Mouse (Mus musculus) liver, embryonic 16.5 days (tissue): ENCODE measurements around the gene Olfr446. TPM values are rescaled to one million over a fixed set of nuclear protein-coding genes. Genes with fewer than 3 reads are reported as not detected.

Source experiments
- ATAC-seq: fragments of 200-750 bp; cut with Nextera tagmentation; 2 replicates; pipeline ENCODE4 v1.8.0; 2017; ENCODE audit warnings: low read depth, mild to moderate bottlenecking, moderate number of reproducible peaks, moderate library complexity
- H3K27ac ChIP-seq: fragments of 300-500 bp; sonication (generic); 2 replicates; pipeline ENCODE4 v1.5.1; 2014; ENCODE audit warnings: mild to moderate bottlenecking, low read length
- H3K27me3 ChIP-seq: fragments of 300-500 bp; sonication (generic); 2 replicates; pipeline ENCODE4 v1.6.1; 2014; ENCODE audit warnings: low read depth, low read length, mixed read lengths; ENCODE audit not compliant: control insufficient read depth, insufficient read depth
- H3K36me3 ChIP-seq: fragments of 300-500 bp; sonication (generic); 2 replicates; pipeline ENCODE4 v1.6.1; 2014; ENCODE audit warnings: mild to moderate bottlenecking; ENCODE audit not compliant: control insufficient read depth, insufficient read depth
- H3K4me1 ChIP-seq: fragments of 300-500 bp; sonication (generic); 2 replicates; pipeline ENCODE4 v1.6.1; 2014; ENCODE audit warnings: low read depth, low read length, mixed read lengths; ENCODE audit not compliant: control insufficient read depth
- H3K4me2 ChIP-seq: fragments of 300-500 bp; sonication (generic); 2 replicates; pipeline ENCODE4 v1.6.1; 2014; ENCODE audit warnings: low read depth, low read length, mixed read lengths
- H3K4me3 ChIP-seq: fragments of 300-500 bp; sonication (generic); 2 replicates; pipeline ENCODE4 v1.5.1; 2014; ENCODE audit warnings: low read depth, mild to moderate bottlenecking, low read length
- H3K9ac ChIP-seq: fragments of 300-500 bp; sonication (generic); 2 replicates; pipeline ENCODE4 v1.6.1; 2014; ENCODE audit warnings: low read depth, low read length
- H3K9me3 ChIP-seq: fragments of 300-500 bp; sonication (generic); replicated peaks from 2 replicates; pipeline ENCODE4 v1.6.1; 2016; ENCODE audit warnings: low read length; ENCODE audit not compliant: control insufficient read depth
- WGBS: fragments of 180-500 bp; shearing (Covaris S2); extraction: QIAGEN DNeasy Blood & Tissue Kit; methylation state at CpG from one replicate; pipeline ENCODE4 v1.1.7; 2014; ENCODE audit not compliant: insufficient replicate concordance; 5-methylcytosine and 5-hydroxymethylcytosine counted together
- polyA plus RNA-seq: library from polyadenylated mRNA; unstranded; fragments of >200 nt; fragmentation: Nextera tagmentation; extraction: Ambion mirVana; gene quantifications from 2 replicates; pipeline ENCODE4 v1.2.1, GENCODE M21; 2015

The Olfr446 gene
- not detected in 2 replicates for polyA plus RNA-seq

GRCm38 (mm10) chr6:42921077-42921476 is at the start of gene Olfr446:
Gene Olfr446 (plus strand): TSS chr6:42921377.
- no peak for ATAC-seq
- H3K4me3 ChIP-seq = no peak within 1 kb of the TSS
- no peak within 1 kb of the TSS for H3K27ac ChIP-seq
- H3K9ac ChIP-seq = no peak within 1 kb of the TSS
- no peaks in the 10 kb centered on the region for H3K4me1 ChIP-seq
- H3K9me3 ChIP-seq = no peaks in the 10 kb centered on the region
- no peaks in the 10 kb centered on the region for H3K27me3 ChIP-seq
- no peak within 1 kb of the TSS for H3K4me2 ChIP-seq
- no peaks in the 10 kb centered on the region for H3K36me3 ChIP-seq
- 41% methylated on average over 2 of the region's 2 CpGs for WGBS

GRCm38 (mm10) chr6:42876323-42876722 is 44.9 kb upstream of the Olfr446 start:
- Histone ChIP-seq H3K27me3 (no peaks in the 10 kb centered on the region), H3K4me3 (no peak overlapping the region), H3K4me1 (no peaks in the 10 kb centered on the region), H3K4me2 (no peak overlapping the region), H3K9me3 (no peaks in the 10 kb centered on the region), H3K27ac (no peak overlapping the region), H3K36me3 (no peaks in the 10 kb centered on the region), H3K9ac (no peak overlapping the region)
- ATAC-seq = no peak

- no peak within 1 kb of the TSS for H3K4me2 ChIP-seq
- H3K4me3 ChIP-seq = no peak within 1 kb of the TSS
- no peaks in the 10 kb centered on the region for H3K9me3 ChIP-seq
- H3K27me3 ChIP-seq = no peaks in the 10 kb centered on the region
- no peak for ATAC-seq
- 70% methylated on average over 1 of the region's 1 CpGs for WGBS
- no peak within 1 kb of the TSS for H3K9ac ChIP-seq
- no peaks in the 10 kb centered on the region for H3K36me3 ChIP-seq
- H3K27ac ChIP-seq = no peak within 1 kb of the TSS
- no peaks in the 10 kb centered on the region for H3K4me1 ChIP-seq
Observed at GRCm38 (mm10) chr6:42890141-42890540, 31.0 kb upstream of the Olfr446 start, which contains the start of gene Olfr448. Gene Olfr448 (plus strand): TSS chr6:42890441.

GRCm38 (mm10) chr6:42900345-42900744 is 20.8 kb upstream of the Olfr446 start:
- no peaks in the 10 kb centered on the region for H3K36me3 ChIP-seq
- H3K4me1 ChIP-seq = no peaks in the 10 kb centered on the region
- H3K27me3 ChIP-seq = no peaks in the 10 kb centered on the region
- H3K9ac ChIP-seq = no peak overlapping the region
- ATAC-seq = no peak
- H3K4me2 ChIP-seq = no peak overlapping the region
- 0% methylated on average over 1 of the region's 1 CpGs for WGBS
- H3K4me3 ChIP-seq = no peak overlapping the region
- H3K27ac ChIP-seq = no peak overlapping the region
- no peaks in the 10 kb centered on the region for H3K9me3 ChIP-seq

- no peaks in the 10 kb centered on the region for H3K4me1 ChIP-seq
- no peak within 1 kb of the TSS for H3K9ac ChIP-seq
- no peak for ATAC-seq
- H3K27ac ChIP-seq = no peak within 1 kb of the TSS
- H3K4me3 ChIP-seq = no peak within 1 kb of the TSS
- H3K4me2 ChIP-seq = no peak within 1 kb of the TSS
- H3K27me3 ChIP-seq = no peaks in the 10 kb centered on the region
- H3K36me3 ChIP-seq = no peaks in the 10 kb centered on the region
- H3K9me3 ChIP-seq = no peaks in the 10 kb centered on the region
Observed at GRCm38 (mm10) chr6:42908578-42908977, 12.6 kb upstream of the Olfr446 start, which contains the start of gene Olfr447. Gene Olfr447 (plus strand): TSS chr6:42908878.

- Histone ChIP-seq H3K36me3 (no peaks in the 10 kb centered on the region), H3K4me3 (no peak within 1 kb of the TSS), H3K4me1 (no peaks in the 10 kb centered on the region), H3K4me2 (no peak within 1 kb of the TSS), H3K27me3 (no peaks in the 10 kb centered on the region), H3K27ac (no peak within 1 kb of the TSS), H3K9me3 (no peaks in the 10 kb centered on the region), H3K9ac (no peak within 1 kb of the TSS)
- WGBS = 47% methylated on average over 1 of the region's 1 CpGs
- no peak for ATAC-seq
Observed at GRCm38 (mm10) chr6:42948767-42949166, 27.6 kb downstream of the Olfr446 start, which contains the start of gene Olfr444. Gene Olfr444 (plus strand): TSS chr6:42949067.

- Histone ChIP-seq H3K9ac (no peak overlapping the region), H3K4me1 (no peaks in the 10 kb centered on the region), H3K27me3 (no peaks in the 10 kb centered on the region), H3K27ac (no peak overlapping the region), H3K4me3 (no peak overlapping the region), H3K36me3 (no peaks in the 10 kb centered on the region), H3K4me2 (no peak overlapping the region), H3K9me3 (no peaks in the 10 kb centered on the region)
- no peak for ATAC-seq
Observed at GRCm38 (mm10) chr6:42980377-42980776, 59.2 kb downstream of the Olfr446 start.

Other genes with a start within 250 kb of the Olfr446 start
- gene Tcaf1, start 211.3 kb upstream of the Olfr446 start, polyA plus RNA-seq = 4.9 and 5.1 TPM in 2 replicates
- not detected in 2 replicates for gene Olfr453, start 182.0 kb upstream of the Olfr446 start, polyA plus RNA-seq
- gene Olfr38, start 165.0 kb upstream of the Olfr446 start, polyA plus RNA-seq = not detected in 2 replicates
- not detected in 2 replicates for gene Olfr452, start 136.3 kb upstream of the Olfr446 start, polyA plus RNA-seq
- gene Olfr450, start 109.4 kb upstream of the Olfr446 start, polyA plus RNA-seq = not detected in 2 replicates
- not detected in 2 replicates for gene Olfr449, start 87.0 kb upstream of the Olfr446 start, polyA plus RNA-seq
- gene Olfr448, start 30.9 kb upstream of the Olfr446 start, polyA plus RNA-seq = not detected in 2 replicates
- not detected in 2 replicates for gene Olfr447, start 12.5 kb upstream of the Olfr446 start, polyA plus RNA-seq
- not detected in 2 replicates for gene Olfr444, start 27.7 kb downstream of the Olfr446 start, polyA plus RNA-seq
- not detected in 2 replicates for gene Olfr441, start 185.0 kb downstream of the Olfr446 start, polyA plus RNA-seq
- gene Olfr237-ps1, start 225.2 kb downstream of the Olfr446 start, polyA plus RNA-seq = not detected in 2 replicates
- gene Olfr437, start 241.9 kb downstream of the Olfr446 start, polyA plus RNA-seq = not detected in 2 replicates